Mouse (Mus musculus) midbrain, embryonic 10.5 days (tissue): ENCODE results near the gene Wdr77. TPM values are rescaled to one million over a fixed set of nuclear protein-coding genes. Genes with fewer than 3 reads are reported as not detected.

Experiments
- polyA plus RNA-seq: library from polyadenylated mRNA; unstranded; fragments of >200 nt; fragmentation: Nextera tagmentation; extraction: Ambion mirVana; gene quantifications from 2 replicates; pipeline ENCODE4 v1.2.1, GENCODE M21; 2016

Gene Wdr77
- polyA plus RNA-seq, 1 experiment from 2014 or later = 188 TPM

Other genes with a start within 250 kb of the Wdr77 start
- gene Rap1a, start 158.0 kb upstream of the Wdr77 start, polyA plus RNA-seq = 72.5 and 79.7 TPM in 2 replicates
- 0.11 TPM in 1 of 2 replicates, not detected in the other for gene Adora3, start 88.5 kb upstream of the Wdr77 start, polyA plus RNA-seq
- gene Tmigd3, start 88.5 kb upstream of the Wdr77 start, polyA plus RNA-seq = not detected in 2 replicates
- 0.66 and 0.90 TPM in 2 replicates for gene I830077J02Rik, start 26.7 kb upstream of the Wdr77 start, polyA plus RNA-seq
- 492 and 506 TPM in 2 replicates for gene Atp5f1, start 730 bp downstream of the Wdr77 start, polyA plus RNA-seq
- 1.3 and 2.0 TPM in 2 replicates for gene Ovgp1, start 14.3 kb downstream of the Wdr77 start, polyA plus RNA-seq
- 0.91 TPM in 1 of 2 replicates, not detected in the other for gene Pifo, start 55.3 kb downstream of the Wdr77 start, polyA plus RNA-seq
- not detected in 2 replicates for gene Chil5, start 73.4 kb downstream of the Wdr77 start, polyA plus RNA-seq
- gene Chia1, start 153.9 kb downstream of the Wdr77 start, polyA plus RNA-seq = 0.11 TPM in 1 of 2 replicates, not detected in the other
- gene Chil3, start 208.2 kb downstream of the Wdr77 start, polyA plus RNA-seq = not detected in 2 replicates